Mouse (Mus musculus) embryo, embryonic 11 days (tissue): ENCODE data around the gene Notch1.

Source experiments
- DNase-seq: peaks from one replicate; pipeline ENCODE4 v3.0.0-alpha.2; 2015

Notch1 gene

GRCm38 (mm10) chr2:26516275-26516674 is at the start of gene Notch1:
Notch1 (minus strand) TSS chr2:26516663.
- peak; percentile 45 for DNase-seq

GRCm38 (mm10) chr2:26566221-26566620 is 49.8 kb upstream of the Notch1 start:
- DNase-seq: peak; percentile 74

- DNase-seq: peak; percentile 79
Measured at GRCm38 (mm10) chr2:26561351-26562016, 45.0 kb upstream of the Notch1 start.

- no peak for DNase-seq
Measured at GRCm38 (mm10) chr2:26560506-26560905, 44.0 kb upstream of the Notch1 start.

DNA sequence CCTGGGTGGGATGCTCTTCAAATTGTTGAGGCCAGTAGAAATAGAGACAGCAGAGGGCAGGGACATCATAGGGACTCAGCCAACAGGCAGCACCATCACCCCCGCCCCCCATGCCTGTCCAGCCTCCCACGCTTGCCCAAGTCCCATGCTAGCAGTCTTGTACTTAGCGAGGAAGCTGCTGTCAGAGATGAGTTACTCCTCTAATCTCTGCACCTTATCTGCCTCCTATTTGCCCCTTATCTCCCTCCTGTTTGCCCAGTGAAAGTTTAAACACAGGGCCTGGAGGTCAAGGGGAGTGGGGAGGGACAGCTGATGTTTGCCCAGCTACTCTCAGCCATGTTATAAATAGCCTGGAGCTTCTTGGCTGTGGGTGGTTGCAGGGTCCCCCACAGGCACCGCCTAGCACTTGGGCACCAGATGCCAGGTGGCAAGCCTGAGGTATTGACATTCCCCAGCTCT is 40.1 kb upstream of the Notch1 start:
- DNase-seq: no peak

DNA sequence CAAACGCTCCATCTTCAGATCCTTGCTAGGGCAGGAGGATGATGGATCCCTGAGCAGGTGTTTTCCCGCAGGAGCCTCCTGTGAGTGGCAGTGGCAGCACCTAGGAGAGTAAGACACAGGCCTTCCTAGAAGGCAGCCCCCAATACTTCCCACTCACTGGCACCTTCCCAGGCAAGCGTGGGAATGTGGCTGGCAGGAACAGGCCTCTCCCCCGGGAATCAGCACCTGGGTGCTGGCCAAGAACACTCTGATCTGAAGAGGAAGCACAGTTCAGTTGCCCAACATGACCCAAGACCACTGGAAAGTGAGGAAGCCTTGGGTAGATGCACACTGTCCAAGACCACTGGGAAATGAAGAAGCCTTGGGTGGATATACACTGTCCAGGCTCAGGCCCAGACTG is 38.6 kb upstream of the Notch1 start:
- no peak for DNase-seq

GRCm38 (mm10) chr2:26553904-26554303 is 37.4 kb upstream of the Notch1 start:
- DNase-seq: no peak

- no peak for DNase-seq
Measured at GRCm38 (mm10) chr2:26552066-26552465, 35.6 kb upstream of the Notch1 start.

DNA sequence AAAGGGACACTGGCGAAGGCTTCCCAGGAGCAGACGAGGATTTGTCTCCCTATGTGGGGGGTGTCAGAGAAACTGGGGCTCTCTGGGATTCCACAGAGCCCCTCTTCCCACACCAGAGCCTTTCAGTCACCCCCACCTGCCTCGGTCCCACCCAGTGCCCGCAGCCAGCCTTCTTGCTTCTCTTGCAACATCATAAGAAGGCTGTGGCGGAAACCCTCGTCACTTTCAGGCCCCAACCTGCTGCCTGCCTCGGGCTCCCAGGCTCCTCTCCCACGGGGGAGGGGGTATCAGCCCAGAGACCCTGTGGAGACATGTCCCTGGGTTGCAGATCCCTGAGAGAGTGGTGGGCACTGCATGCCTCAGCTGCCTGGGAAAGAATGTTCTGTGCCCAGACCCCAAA is 35.0 kb upstream of the Notch1 start:
- DNase-seq: no peak

DNA sequence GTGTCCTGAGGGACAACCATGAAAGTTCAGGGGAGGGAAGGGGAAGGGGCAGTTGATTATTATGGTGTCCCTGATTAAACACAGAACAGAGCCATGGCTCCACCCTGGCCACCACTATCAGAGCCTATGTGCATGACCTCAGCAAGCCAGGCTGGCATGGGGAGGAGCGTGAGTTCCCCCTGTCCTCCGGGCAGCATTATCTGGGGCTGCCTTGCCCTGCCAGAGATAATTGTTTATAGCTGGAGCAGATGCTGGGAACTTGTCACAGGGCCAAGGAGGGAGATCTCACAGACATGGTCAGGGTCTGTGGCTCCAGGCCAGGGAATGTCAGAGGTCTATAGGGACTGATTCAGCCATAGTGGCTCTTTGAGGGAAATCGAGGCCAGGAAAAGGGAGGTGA is 34.3 kb upstream of the Notch1 start:
- no peak for DNase-seq

- DNase-seq: no peak
Measured at GRCm38 (mm10) chr2:26550205-26550604, 33.7 kb upstream of the Notch1 start.

DNA sequence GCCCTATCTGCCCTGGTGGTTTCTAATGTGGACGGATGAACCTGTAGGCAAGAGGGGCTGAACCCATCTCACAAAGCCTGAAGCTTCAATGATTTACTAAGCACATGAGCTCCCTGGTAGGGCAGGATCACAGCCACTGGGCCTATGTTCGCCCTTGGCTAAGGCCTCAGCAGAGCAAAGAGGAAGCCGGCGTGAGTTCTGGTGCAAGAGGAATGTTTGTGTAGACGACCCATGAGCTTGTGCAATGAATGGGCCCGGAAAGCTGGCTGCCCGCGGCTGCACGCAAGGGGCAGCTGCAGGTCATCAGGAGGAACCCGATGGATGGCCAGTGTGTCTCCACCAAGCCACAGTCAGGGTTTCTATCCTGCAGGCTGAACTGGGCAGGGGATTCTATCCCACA is 33.3 kb upstream of the Notch1 start:
- DNase-seq: no peak

GRCm38 (mm10) chr2:26547481-26547880 is 31.0 kb upstream of the Notch1 start:
- DNase-seq: peak; percentile 65

- DNase-seq: no peak
Measured at GRCm38 (mm10) chr2:26544265-26544664, 27.8 kb upstream of the Notch1 start.

DNA sequence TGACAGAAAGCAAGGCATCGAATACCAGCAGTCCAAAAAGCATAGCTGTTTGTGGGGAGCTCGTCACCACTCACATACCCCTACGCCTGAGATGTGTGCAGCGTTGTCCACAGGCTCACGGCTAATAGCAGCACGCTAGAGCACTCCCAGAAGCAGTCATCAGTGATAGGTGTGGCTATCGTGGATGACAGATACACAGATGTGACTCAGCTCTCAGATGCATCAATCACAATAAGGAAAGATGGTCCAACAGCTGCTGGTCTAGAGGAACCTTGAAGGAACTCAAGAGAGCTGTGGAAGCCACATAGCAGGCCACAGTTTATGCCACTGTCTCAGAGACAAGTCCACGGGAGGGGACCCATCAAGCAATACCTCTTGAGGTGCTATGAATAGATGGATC is 27.3 kb upstream of the Notch1 start:
- no peak for DNase-seq

- DNase-seq: no peak
Measured at GRCm38 (mm10) chr2:26543155-26543554, 26.7 kb upstream of the Notch1 start.

GRCm38 (mm10) chr2:26541258-26541910 is 24.9 kb upstream of the Notch1 start:
- DNase-seq: peak; percentile 49

GRCm38 (mm10) chr2:26540721-26541120 is 24.3 kb upstream of the Notch1 start:
- no peak for DNase-seq

DNA sequence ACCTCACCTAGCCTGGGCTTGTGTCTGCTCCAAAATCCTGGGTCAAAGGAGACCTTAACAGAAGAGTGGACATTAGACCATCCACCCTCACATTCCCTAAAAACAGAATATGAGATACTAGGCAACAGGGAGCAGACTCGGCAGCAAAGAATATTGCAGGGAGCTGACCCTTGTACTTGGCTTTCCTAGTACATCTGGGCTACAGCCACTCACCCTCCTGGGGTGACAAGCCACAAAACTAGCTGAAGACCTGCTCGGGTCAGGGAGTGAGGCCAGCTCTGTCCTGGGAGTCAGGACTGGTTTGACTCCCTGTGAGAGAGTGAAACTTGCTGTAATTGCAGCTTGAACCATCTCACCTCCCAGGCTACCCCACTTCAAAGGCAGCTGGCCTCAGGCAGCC is 23.1 kb upstream of the Notch1 start:
- no peak for DNase-seq

GRCm38 (mm10) chr2:26535517-26536045 is 19.1 kb upstream of the Notch1 start:
- DNase-seq: peak; percentile 69

DNA sequence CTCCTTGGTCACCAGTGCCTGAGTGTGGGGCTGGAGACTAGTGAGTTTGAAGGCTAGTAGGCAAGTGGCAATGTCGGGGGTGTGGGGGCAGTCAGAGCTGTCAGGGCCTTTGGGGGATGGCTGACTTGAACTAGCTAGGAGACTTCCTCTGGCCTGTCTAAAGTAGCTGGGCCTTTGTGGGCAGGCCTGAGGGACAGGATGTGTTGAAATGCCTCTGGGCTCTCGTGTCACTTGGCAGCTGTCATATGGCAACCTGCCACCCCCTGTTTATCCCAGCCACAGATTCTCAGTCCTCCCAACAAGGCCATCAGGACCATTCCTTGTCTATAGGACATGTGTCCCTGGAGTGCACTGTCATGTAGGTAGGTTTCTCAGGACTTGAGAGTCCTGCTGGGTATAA is 18.2 kb upstream of the Notch1 start:
- DNase-seq: no peak

- DNase-seq: no peak
Measured at GRCm38 (mm10) chr2:26534161-26534560, 17.7 kb upstream of the Notch1 start.

DNA sequence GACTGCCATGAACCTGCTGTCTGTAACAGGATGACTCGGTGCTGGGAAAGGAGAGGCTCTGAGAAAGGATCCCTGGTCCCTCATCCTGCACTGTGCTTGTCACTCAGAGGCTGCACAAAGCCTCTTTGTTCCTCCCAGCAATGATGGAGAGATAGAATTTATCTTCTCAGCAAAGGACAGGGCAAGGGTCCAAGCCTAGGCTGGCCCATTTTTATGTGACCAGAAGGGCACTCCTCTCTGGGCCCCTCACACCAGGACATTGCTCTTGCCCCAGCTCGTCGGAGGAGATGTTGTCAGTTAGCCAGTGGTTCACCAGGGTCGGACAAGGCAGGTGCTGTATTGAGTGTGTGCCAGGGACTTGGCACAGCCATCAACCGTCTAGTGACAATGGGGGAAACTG is 16.8 kb upstream of the Notch1 start:
- DNase-seq: peak; percentile 36

DNA sequence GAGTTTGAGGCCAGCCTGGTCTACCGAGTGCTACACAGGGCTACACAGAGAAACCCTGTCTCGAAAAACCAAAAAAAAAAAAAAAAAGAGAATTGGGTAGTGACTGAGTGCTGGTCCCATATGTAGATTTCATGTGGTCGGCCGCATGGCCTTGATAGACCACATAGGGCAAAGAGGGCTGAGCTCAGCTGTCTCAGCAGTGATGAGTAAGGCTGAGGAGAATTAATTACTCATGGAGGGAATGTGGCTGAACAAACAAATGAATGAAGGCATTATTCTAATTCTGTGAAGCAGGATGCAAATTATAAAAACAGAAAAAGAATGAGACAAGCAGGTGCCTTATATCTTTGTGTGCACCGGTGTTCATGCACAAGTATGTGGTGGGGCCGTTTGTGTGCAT is 15.4 kb upstream of the Notch1 start:
- no peak for DNase-seq

GRCm38 (mm10) chr2:26529881-26530280 is 13.4 kb upstream of the Notch1 start:
- no peak for DNase-seq
